Mouse (Mus musculus) lung, adult 2 months (tissue): Measurements from ENCODE around the gene Trim62.

Experiments
- CTCF ChIP-seq: fragments of 200-500 bp; IDR thresholded peaks from 2 replicates; pipeline ENCODE4 v1.5.1; 2011; ENCODE audit warnings: mild to moderate bottlenecking, low read length, control low read depth; ENCODE audit not compliant: insufficient read depth
- POLR2A ChIP-seq: fragments of 200-500 bp; IDR thresholded peaks from 2 replicates; pipeline ENCODE4 v1.6.1; 2011; ENCODE audit warnings: low read depth, mild to moderate bottlenecking, control low read depth, low read length, borderline replicate concordance; ENCODE audit errors: extremely low read depth

- TF ChIP-seq POLR2A (no peak), CTCF (no peak)
Measured at GRCm38 (mm10) chr4:128885540-128885939, 2.2 kb downstream of the Trim62 start.
